Mouse (Mus musculus) brain, embryonic 14.5 days (tissue): ENCODE results near the gene Zbtb12.

Experiments used
- CTCF ChIP-seq: fragments of 200-500 bp; IDR thresholded peaks from 2 replicates; pipeline ENCODE4 v1.5.1; 2012; ENCODE audit warnings: inconsistent platforms, mild to moderate bottlenecking, moderate library complexity, borderline replicate concordance; ENCODE audit not compliant: insufficient read depth, insufficient read length; ENCODE audit errors: extremely low read depth
- POLR2A ChIP-seq: fragments of 200-500 bp; IDR thresholded peaks from 2 replicates; pipeline ENCODE4 v1.6.1; 2012; ENCODE audit warnings: mild to moderate bottlenecking, inconsistent platforms, borderline replicate concordance; ENCODE audit not compliant: poor library complexity, insufficient read depth, insufficient read length, severe bottlenecking; ENCODE audit errors: extremely low read depth

- TF ChIP-seq CTCF (no peak), POLR2A (no peak)
Observed at GRCm38 (mm10) chr17:34934830-34935229, 55.5 kb downstream of the Zbtb12 start.
